Mouse (Mus musculus) intestine, embryonic 15.5 days (tissue): Measurements from ENCODE around the gene Fastkd5. TPM values are rescaled to one million over a fixed set of nuclear protein-coding genes. Genes with fewer than 3 reads are reported as not detected.
A peak's percentile ranks its signal among the peaks of the same experiment; 100 is the strongest.

Experiments
- ATAC-seq: fragments of 200-750 bp; cut with Nextera tagmentation; 2 replicates; pipeline ENCODE4 v1.8.0; 2017; ENCODE audit warnings: moderate TSS enrichment, moderate library complexity
- H3K27ac ChIP-seq: fragments of 300-500 bp; sonication (generic); 2 replicates; pipeline ENCODE4 v1.5.1; 2015; ENCODE audit warnings: mild to moderate bottlenecking, inconsistent platforms
- H3K27me3 ChIP-seq: fragments of 300-500 bp; sonication (generic); replicated peaks from 2 replicates; pipeline ENCODE4 v1.6.1; 2015; ENCODE audit warnings: inconsistent platforms
- H3K36me3 ChIP-seq: fragments of 300-500 bp; sonication (generic); 2 replicates; pipeline ENCODE4 v1.6.1; 2015; ENCODE audit warnings: inconsistent platforms
- H3K4me1 ChIP-seq: fragments of 300-500 bp; sonication (generic); replicated peaks from 2 replicates; pipeline ENCODE4 v1.6.1; 2015; ENCODE audit warnings: inconsistent platforms
- H3K4me2 ChIP-seq: fragments of 300-500 bp; sonication (generic); replicated peaks from 2 replicates; pipeline ENCODE4 v1.6.1; 2015; ENCODE audit warnings: mild to moderate bottlenecking, inconsistent platforms
- H3K4me3 ChIP-seq: fragments of 300-500 bp; sonication (generic); replicated peaks from 2 replicates; pipeline ENCODE4 v1.5.1; 2015; ENCODE audit warnings: inconsistent platforms
- H3K9ac ChIP-seq: fragments of 300-500 bp; sonication (generic); 2 replicates; pipeline ENCODE4 v1.6.1; 2015; ENCODE audit warnings: inconsistent platforms
- H3K9me3 ChIP-seq: fragments of 300-500 bp; sonication (generic); 2 replicates; pipeline ENCODE4 v1.6.1; 2016; ENCODE audit warnings: inconsistent platforms
- WGBS: fragments of 180-500 bp; shearing (Covaris S2); methylation state at CpG from one replicate; pipeline ENCODE4 v1.1.7; 2015; 5-methylcytosine and 5-hydroxymethylcytosine counted together
- polyA plus RNA-seq: library from polyadenylated mRNA; unstranded; fragments of >200 nt; fragmentation: Nextera tagmentation; extraction: Ambion mirVana; gene quantifications from 2 replicates; pipeline ENCODE4 v1.2.1, GENCODE M21; 2015

The Fastkd5 gene
- polyA plus RNA-seq, 1 experiment from 2014 or later = 16.3 TPM

- Histone ChIP-seq H3K4me2 (no peak overlapping the region), H3K27me3 (peaks cover 1% of the 10 kb centered on the region; the same call in 1 of the 2 replicates), H3K27ac (no peak overlapping the region), H3K4me1 (peaks cover 2% of the 10 kb centered on the region), H3K36me3 (peaks cover 6% of the 10 kb centered on the region), H3K9ac (no peak overlapping the region), H3K4me3 (no peak overlapping the region), H3K9me3 (no peaks in the 10 kb centered on the region)
- ATAC-seq = no peak
Observed at GRCm38 (mm10) chr2:130569926-130570325, 59.9 kb downstream of the Fastkd5 start.

- no peak overlapping the region for H3K4me3 ChIP-seq
- no peak overlapping the region for H3K9ac ChIP-seq
- H3K4me1 ChIP-seq = peaks cover 9% of the 10 kb centered on the region
- peaks cover 6% of the 10 kb centered on the region for H3K36me3 ChIP-seq
- no peaks in the 10 kb centered on the region for H3K27me3 ChIP-seq
- ATAC-seq = no peak
- H3K9me3 ChIP-seq = no peaks in the 10 kb centered on the region
- 76% methylated on average over 4 of the region's 4 CpGs for WGBS
- H3K27ac ChIP-seq = no peak overlapping the region
- H3K4me2 ChIP-seq = no peak overlapping the region
Observed at GRCm38 (mm10) chr2:130568921-130569320, 60.9 kb downstream of the Fastkd5 start.

DNA sequence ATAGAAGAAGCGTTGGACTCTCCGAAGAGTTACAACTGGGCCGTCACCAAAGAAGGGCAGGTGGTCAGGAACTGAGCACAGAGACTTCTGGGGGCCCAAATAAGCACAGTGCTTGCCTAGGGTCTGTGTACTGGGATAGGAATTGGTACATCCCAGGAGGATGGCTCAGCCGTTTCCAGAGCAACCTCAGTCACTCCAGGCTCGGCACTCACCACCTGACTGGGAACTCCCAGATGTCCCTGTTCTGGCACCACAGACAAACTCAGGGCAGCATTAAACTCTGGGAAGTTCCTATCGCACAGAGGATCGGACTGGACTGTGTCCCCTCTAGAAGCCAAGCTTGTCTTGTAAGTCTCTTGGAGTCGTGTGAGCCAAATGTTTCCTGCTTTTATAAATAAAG lies 64.8 kb downstream of the Fastkd5 start:
- ATAC-seq = no peak
- Histone ChIP-seq H3K36me3 (peaks cover 6% of the 10 kb centered on the region), H3K4me2 (peak overlapping the region; percentile 81), H3K4me3 (peak overlapping the region; percentile 93; the same call in 1 of the 2 replicates), H3K9ac (peak overlapping the region; percentile 88; the same call in 1 of the 2 replicates), H3K4me1 (peaks cover 16% of the 10 kb centered on the region), H3K27me3 (no peaks in the 10 kb centered on the region), H3K9me3 (no peaks in the 10 kb centered on the region), H3K27ac (no peak overlapping the region)
- 81% methylated on average over 8 of the region's 8 CpGs for WGBS

DNA sequence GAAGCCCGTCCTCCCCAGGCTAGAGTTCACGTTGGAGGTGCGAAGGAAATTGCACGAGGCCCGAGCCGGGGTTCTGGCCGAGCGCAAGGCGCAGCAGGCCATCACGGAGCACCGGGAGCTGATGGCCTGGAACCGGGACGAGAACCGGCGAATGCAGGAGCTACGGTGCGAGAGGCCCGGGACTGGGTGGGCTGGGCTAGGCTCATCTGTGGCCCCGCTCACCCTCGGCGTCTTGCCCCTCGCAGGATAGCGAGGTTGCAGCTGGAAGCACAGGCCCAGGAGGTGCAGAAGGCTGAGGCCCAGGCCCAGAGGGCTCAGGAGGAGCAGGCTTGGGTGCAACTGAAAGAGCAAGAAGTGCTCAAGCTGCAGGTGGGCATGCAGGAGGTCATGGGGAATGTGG lies 65.8 kb downstream of the Fastkd5 start:
- Histone ChIP-seq H3K9me3 (no peaks in the 10 kb centered on the region), H3K4me3 (peak overlapping the region; percentile 93), H3K4me2 (peak overlapping the region; percentile 81), H3K9ac (peak overlapping the region; percentile 88), H3K36me3 (peaks cover 6% of the 10 kb centered on the region), H3K27me3 (no peaks in the 10 kb centered on the region), H3K4me1 (peaks cover 16% of the 10 kb centered on the region), H3K27ac (0 out of 2 replicates have a peak overlapping the region, but pooled peaks have one; percentile 40)
- ATAC-seq = no peak
- WGBS = 0% methylated on average over 19 of the region's 23 CpGs

Other genes starting within 250 kb of the Fastkd5 start
- 36.1 and 36.3 TPM in 2 replicates for gene Cpxm1, start 232.5 kb downstream of the Fastkd5 start, polyA plus RNA-seq
- gene Gm28372, start 224.8 kb downstream of the Fastkd5 start, polyA plus RNA-seq = 0.13 TPM in 1 of 2 replicates, not detected in the other
- gene 1700020A23Rik, start 224.8 kb downstream of the Fastkd5 start, polyA plus RNA-seq = not detected in 2 replicates
- gene Tmem239, start 223.5 kb downstream of the Fastkd5 start, polyA plus RNA-seq = not detected in 2 replicates
- gene Vps16, start 205.7 kb downstream of the Fastkd5 start, polyA plus RNA-seq = 74.3 and 76.7 TPM in 2 replicates
- gene Pced1a, start 205.3 kb downstream of the Fastkd5 start, polyA plus RNA-seq = 10.5 and 11.8 TPM in 2 replicates
- gene Ptpra, start 179.7 kb downstream of the Fastkd5 start, polyA plus RNA-seq = 71.9 and 73.9 TPM in 2 replicates
- gene Mrps26, start 66.3 kb downstream of the Fastkd5 start, polyA plus RNA-seq = 84.4 and 94.1 TPM in 2 replicates
- gene Oxt, start 53.9 kb downstream of the Fastkd5 start, polyA plus RNA-seq = not detected in 2 replicates
- not detected in 2 replicates for gene Avp, start 47.5 kb downstream of the Fastkd5 start, polyA plus RNA-seq
- gene Ubox5, start within 50 bp of the Fastkd5 start, polyA plus RNA-seq = 12.0 and 12.2 TPM in 2 replicates
- 13.9 and 16.5 TPM in 2 replicates for gene Lzts3, start 12.8 kb upstream of the Fastkd5 start, polyA plus RNA-seq
- 74.5 and 78.2 TPM in 2 replicates for gene Ddrgk1, start 34.6 kb upstream of the Fastkd5 start, polyA plus RNA-seq
- gene Itpa, start 37.6 kb upstream of the Fastkd5 start, polyA plus RNA-seq = 84.5 and 88.1 TPM in 2 replicates
- 0.13 and 0.21 TPM in 2 replicates for gene Slc4a11, start 67.5 kb upstream of the Fastkd5 start, polyA plus RNA-seq